Mouse (Mus musculus) macrophage (primary cell): ENCODE data around the gene Slc38a10. TPM values are rescaled to one million over a fixed set of nuclear protein-coding genes. Genes with fewer than 3 reads are reported as not detected.

Source experiments
- H3K27ac ChIP-seq: fragments of 350-480 bp; formaldehyde crosslinking; 2 replicates; pipeline ENCODE4 v1.9.0; 2021
- H3K36me3 ChIP-seq: fragments of 350-480 bp; formaldehyde crosslinking; 2 replicates; pipeline ENCODE4 v1.9.0; 2021; ENCODE audit errors: inconsistent target
- H3K4me3 ChIP-seq: fragments of 350-480 bp; formaldehyde crosslinking; 2 replicates; pipeline ENCODE4 v1.9.0; 2021; ENCODE audit errors: inconsistent target
- H3K79me2 ChIP-seq: fragments of 350-480 bp; formaldehyde crosslinking; 2 replicates; pipeline ENCODE4 v1.9.0; 2021; ENCODE audit errors: inconsistent target
- WGBS: methylation state at CpG from one replicate; pipeline ENCODE4 v1.1.7; 2026; ENCODE audit warnings: inconsistent platforms; ENCODE audit not compliant: missing documents; 5-methylcytosine and 5-hydroxymethylcytosine counted together
- polyA plus RNA-seq: library from polyadenylated mRNA; stranded (reverse); fragments of 250-400 nt; gene quantifications from 3 replicates; pipeline ENCODE4 v1.2.4, GENCODE M21; 2018; ENCODE audit warnings: inconsistent platforms
- total RNA-seq, 78 experiments: library from RNA; depleted of rRNA; stranded (reverse); fragments of 250-400 nt; gene quantifications; 1 replicate in 9 of 78; 2 replicates in 24 of 78; 3 replicates in 43 of 78; 4 replicates in 2 of 78; pipeline ENCODE4 v1.2.4; 2018; ENCODE audit warnings: inconsistent platforms in 56 of 78

Slc38a10 gene
- total RNA-seq (2018; cell fraction: chromatin; rRNA removed), result 100 to 1,000 TPM in 9 of 26 experiments, 10 to 100 TPM in 17; 30.9 to 137 (median 79.0) TPM
- total RNA-seq (2018; cell fraction: cytosol; rRNA removed), result 10 to 100 TPM; 45.6 to 99.5 (median 75.0) TPM
- total RNA-seq (2018; cell fraction: nucleus; rRNA removed), result 100 to 1,000 TPM in 22 of 26 experiments, 10 to 100 TPM in 4; 53.7 to 188 (median 139) TPM
- polyA plus RNA-seq, result 67.7 to 97.9 TPM (median 71.0 TPM) in 3 replicates

GRCm38 (mm10) chr11:120151113-120151494, at the start of gene Slc38a10:
TSS of gene Slc38a10 (minus strand) at chr11:120151346.
- peak within 1 kb of the TSS; percentile 92 for H3K4me3 ChIP-seq
- peaks cover 47% of the 10 kb centered on the region for H3K79me2 ChIP-seq
- H3K27ac ChIP-seq, result peak within 1 kb of the TSS; percentile 81
- peaks cover 7% of the 10 kb centered on the region; the same call in 1 of the 2 replicates for H3K36me3 ChIP-seq
- 0% methylated on average over 28 of the region's 28 CpGs for WGBS

- no peaks in the 10 kb centered on the region for H3K79me2 ChIP-seq
- H3K27ac ChIP-seq, result no peak overlapping the region
- H3K4me3 ChIP-seq, result no peak overlapping the region
- 87% methylated on average over 6 of the region's 6 CpGs for WGBS
- H3K36me3 ChIP-seq, result no peaks in the 10 kb centered on the region
Observed at GRCm38 (mm10) chr11:120200621-120201020, 49.5 kb upstream of the Slc38a10 start.

DNA sequence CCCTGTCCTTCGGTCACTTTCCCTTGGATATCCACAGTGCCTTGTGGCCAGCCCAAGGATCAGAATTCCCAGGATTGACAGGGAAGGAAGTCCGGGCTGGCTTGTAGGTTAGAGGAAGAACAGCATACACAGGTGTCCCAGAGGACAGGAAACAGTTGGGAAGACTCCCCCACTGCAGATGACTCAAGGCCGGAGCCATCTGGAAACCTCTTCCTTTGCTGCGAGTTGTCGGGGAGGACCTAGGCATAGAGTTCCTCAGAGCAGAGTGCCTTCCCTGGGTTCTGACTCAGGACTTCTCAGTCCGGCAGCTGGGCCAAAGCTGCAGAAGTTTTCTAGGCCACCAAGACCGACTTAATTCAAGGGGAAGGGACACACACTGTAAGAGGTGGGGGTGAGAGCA, 48.6 kb upstream of the Slc38a10 start:
- Histone ChIP-seq H3K4me3 (no peak overlapping the region), H3K27ac (no peak overlapping the region), H3K79me2 (no peaks in the 10 kb centered on the region), H3K36me3 (no peaks in the 10 kb centered on the region)
- WGBS, result 58% methylated on average over 7 of the region's 7 CpGs

- 85% methylated on average over 13 of the region's 13 CpGs for WGBS
- Histone ChIP-seq H3K4me3 (no peak overlapping the region), H3K27ac (no peak overlapping the region), H3K79me2 (no peaks in the 10 kb centered on the region), H3K36me3 (no peaks in the 10 kb centered on the region)
Observed at GRCm38 (mm10) chr11:120198831-120199230, 47.7 kb upstream of the Slc38a10 start.

- H3K27ac ChIP-seq, result 0 out of 2 replicates have a peak overlapping the region, but pooled peaks have one; percentile 15
- no peaks in the 10 kb centered on the region for H3K79me2 ChIP-seq
- WGBS, result 72% methylated on average over 14 of the region's 14 CpGs
- H3K4me3 ChIP-seq, result peak overlapping the region; percentile 20; the same call in 1 of the 2 replicates
- H3K36me3 ChIP-seq, result no peaks in the 10 kb centered on the region
Observed at GRCm38 (mm10) chr11:120190526-120191412, 39.6 kb upstream of the Slc38a10 start.

GRCm38 (mm10) chr11:120189459-120190312, 38.5 kb upstream of the Slc38a10 start:
- peak overlapping the region; percentile 35 for H3K27ac ChIP-seq
- H3K36me3 ChIP-seq, result no peaks in the 10 kb centered on the region
- no peaks in the 10 kb centered on the region for H3K79me2 ChIP-seq
- H3K4me3 ChIP-seq, result peak overlapping the region; percentile 71
- under 1% methylated on average over 60 of the region's 68 CpGs for WGBS

DNA sequence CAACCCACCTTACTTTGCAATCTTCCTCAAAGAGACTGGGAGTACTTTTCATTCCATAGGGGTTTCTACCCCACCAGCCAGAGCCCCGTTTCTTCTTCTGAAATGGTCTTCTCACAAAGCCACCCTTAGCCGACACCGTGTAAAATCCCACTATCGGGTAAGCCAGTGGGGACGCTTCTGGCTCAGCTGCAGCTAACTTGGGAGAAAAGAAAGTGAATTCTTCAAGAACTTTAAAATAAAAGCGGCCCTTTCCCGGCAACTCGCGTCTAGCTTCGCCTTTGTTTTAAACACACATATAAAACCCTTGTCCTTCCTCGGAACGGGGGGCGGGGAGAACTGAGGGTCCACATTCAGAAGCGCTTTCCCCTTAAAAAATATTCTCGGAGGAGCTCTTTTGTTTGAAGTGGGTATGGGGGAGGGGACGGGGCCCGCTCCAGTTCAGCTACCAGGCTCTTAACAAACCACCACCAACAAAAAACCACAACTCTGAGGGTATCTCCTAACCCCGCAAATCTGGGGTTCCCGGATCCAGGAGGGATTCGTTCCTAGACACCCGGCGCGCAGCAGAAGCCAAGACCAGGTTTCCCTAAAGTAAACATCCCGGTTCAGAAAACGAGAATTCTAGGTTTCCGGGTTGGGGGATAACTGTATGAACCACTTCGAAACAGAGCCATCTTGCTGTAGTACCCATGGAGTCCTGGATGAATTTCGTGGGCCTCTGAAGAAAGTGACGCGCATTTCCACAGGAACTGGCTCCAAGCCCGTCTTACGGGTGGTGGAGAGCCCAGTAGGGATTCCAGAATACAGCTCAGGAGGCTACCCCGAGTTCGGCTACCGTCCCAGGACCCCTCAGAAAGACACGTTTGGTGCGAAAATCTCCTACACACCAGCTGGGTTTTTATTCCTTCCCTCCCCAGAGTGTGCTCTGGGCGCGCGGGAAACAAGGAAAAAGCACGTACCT, 37.6 kb upstream of the Slc38a10 start:
- Histone ChIP-seq H3K79me2 (no peaks in the 10 kb centered on the region), H3K4me3 (peak overlapping the region; percentile 71), H3K36me3 (no peaks in the 10 kb centered on the region), H3K27ac (peak overlapping the region; percentile 35)
- WGBS, result 3% methylated on average over 40 of the region's 41 CpGs

DNA sequence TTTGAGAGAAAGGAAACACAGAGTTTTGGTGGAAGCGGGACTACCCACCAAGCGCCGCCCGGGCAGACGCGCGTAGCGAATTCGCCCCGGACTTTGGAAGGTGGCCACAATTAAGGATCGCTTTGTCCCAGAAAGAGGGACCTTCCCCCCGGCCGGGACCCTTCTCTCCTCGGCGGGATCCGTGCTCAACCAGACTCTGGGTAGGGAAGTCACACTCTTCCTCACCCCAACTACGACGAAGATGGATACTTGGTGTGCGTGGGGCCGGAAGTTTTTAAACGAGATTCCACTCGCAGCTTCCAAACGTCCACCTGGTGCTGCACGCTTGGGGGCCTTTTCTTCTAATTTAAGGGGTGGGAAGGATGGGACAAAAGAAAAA, 36.9 kb upstream of the Slc38a10 start:
- 2% methylated on average over 12 of the region's 24 CpGs for WGBS
- Histone ChIP-seq H3K27ac (no peak overlapping the region), H3K79me2 (no peaks in the 10 kb centered on the region), H3K36me3 (no peaks in the 10 kb centered on the region), H3K4me3 (peak overlapping the region; percentile 71)

- WGBS, result 35% methylated on average over 40 of the region's 43 CpGs
- Histone ChIP-seq H3K4me3 (peak overlapping the region; percentile 71; the same call in 1 of the 2 replicates), H3K79me2 (no peaks in the 10 kb centered on the region), H3K27ac (no peak overlapping the region), H3K36me3 (no peaks in the 10 kb centered on the region)
Observed at GRCm38 (mm10) chr11:120187236-120188101, 36.3 kb upstream of the Slc38a10 start.

GRCm38 (mm10) chr11:120186821-120187235, 35.7 kb upstream of the Slc38a10 start:
- Histone ChIP-seq H3K36me3 (no peaks in the 10 kb centered on the region), H3K27ac (no peak overlapping the region), H3K79me2 (no peaks in the 10 kb centered on the region), H3K4me3 (no peak overlapping the region)
- 56% methylated on average over 20 of the region's 20 CpGs for WGBS

GRCm38 (mm10) chr11:120186145-120186740, 35.1 kb upstream of the Slc38a10 start:
- Histone ChIP-seq H3K36me3 (no peaks in the 10 kb centered on the region), H3K27ac (no peak overlapping the region), H3K79me2 (no peaks in the 10 kb centered on the region), H3K4me3 (no peak overlapping the region)
- 62% methylated on average over 16 of the region's 18 CpGs for WGBS

GRCm38 (mm10) chr11:120185316-120186141, 34.4 kb upstream of the Slc38a10 start:
- no peaks in the 10 kb centered on the region for H3K79me2 ChIP-seq
- no peak overlapping the region for H3K4me3 ChIP-seq
- no peaks in the 10 kb centered on the region for H3K36me3 ChIP-seq
- WGBS, result 53% methylated on average over 52 of the region's 54 CpGs
- no peak overlapping the region for H3K27ac ChIP-seq
